In genomic region chr5:151189789-151190378, GRCm38 (mm10) we compare ENCODE assay signal across 8 mouse cellular contexts. TPM values are rescaled to one million over a fixed set of nuclear protein-coding genes. Genes with fewer than 3 reads are reported as not detected.
DNase-seq lines count a peak whose midpoint lies in the region; ATAC-seq and TF ChIP-seq lines count a peak whose summit lies in the region.

No protein-coding gene starts in this region.

- no peak for TF ChIP-seq CTCF in C2C12 (IDR thresholded peaks at IDR 0.05; ENCODE audit: control insufficient read depth, insufficient read depth, insufficient read length)

- 2% methylated on average over 27 of the region's 27 CpGs for WGBS in forebrain, embryonic 13.5 days
- 1% methylated on average over 27 of the region's 27 CpGs for WGBS in lung, embryonic 15.5 days

- H3K27me3 ChIP-seq in C2C12 (ENCODE audit: control insufficient read depth, insufficient read depth, insufficient read length), result no peaks in the 10 kb centered on the region
- H3K27me3 ChIP-seq in forebrain, embryonic 13.5 days, result 0 out of 2 replicates have a peak, but pooled peaks cover 3% of the 10 kb centered on the region
- no peaks in the 10 kb centered on the region for H3K27me3 ChIP-seq in lung, embryonic 15.5 days

- H3K4me3 ChIP-seq in C2C12 (ENCODE audit: insufficient read depth, poor library complexity, severe bottlenecking), result peak overlapping the region; percentile 50
- H3K4me3 ChIP-seq in forebrain, embryonic 13.5 days, result peak overlapping the region; percentile 54
- H3K4me3 ChIP-seq in lung, embryonic 15.5 days, result peak overlapping the region; percentile 71

- H3ac ChIP-seq in C2C12 (ENCODE audit: control insufficient read depth, insufficient read length, low read depth), result peak overlapping the region; percentile 70

- H3K4me2 ChIP-seq in forebrain, embryonic 13.5 days, result peak overlapping the region; percentile 89
- H3K4me2 ChIP-seq in lung, embryonic 15.5 days, result peak overlapping the region; percentile 81

- H3K9ac ChIP-seq in forebrain, embryonic 13.5 days, result peak overlapping the region; percentile 63
- H3K9ac ChIP-seq in lung, embryonic 15.5 days, result peak overlapping the region; percentile 64

- peak; percentile 96 for ATAC-seq in forebrain, embryonic 13.5 days
- ATAC-seq in lung, embryonic 15.5 days (ENCODE audit: borderline replicate concordance, extremely low read depth, low FRiP score, low TSS enrichment), result peak; percentile 90

- H3K79me3 ChIP-seq in C2C12 (ENCODE audit: low read depth), result peaks cover 41% of the 10 kb centered on the region

- H3K36me3 ChIP-seq in C2C12 (ENCODE audit: control insufficient read depth, insufficient read depth), result no peaks in the 10 kb centered on the region
- H3K36me3 ChIP-seq in forebrain, embryonic 13.5 days (ENCODE audit: poor library complexity, severe bottlenecking), result no peaks in the 10 kb centered on the region
- H3K36me3 ChIP-seq in lung, embryonic 15.5 days, result no peaks in the 10 kb centered on the region

- peaks cover 51% of the 10 kb centered on the region for H3K79me2 ChIP-seq in C2C12 (ENCODE audit: control insufficient read depth, insufficient read depth)

- peaks cover 8% of the 10 kb centered on the region; the same call in 1 of the 2 replicates for H3K4me1 ChIP-seq in forebrain, embryonic 13.5 days
- peaks cover 25% of the 10 kb centered on the region for H3K4me1 ChIP-seq in lung, embryonic 15.5 days

- intact Hi-C loops in heart, postnatal 25 days (cut with DNase I), result loop anchor here (5.0 kb wide), 3 partner anchors 123 to 177 kb away; no protein-coding TSS in a partner anchor

- no peaks in the 10 kb centered on the region for H3K9me3 ChIP-seq in forebrain, embryonic 13.5 days (replicated peaks)
- H3K9me3 ChIP-seq in lung, embryonic 15.5 days, result no peaks in the 10 kb centered on the region

- no peak overlapping the region for H3K27ac ChIP-seq in forebrain, embryonic 13.5 days
- peak overlapping the region; percentile 77 for H3K27ac ChIP-seq in lung, embryonic 15.5 days

- peak; percentile 79 for DNase-seq in adrenal gland, postnatal 14 days
- peak; percentile 68 for DNase-seq in heart, postnatal 25 days (ENCODE audit: low spot score)
- DNase-seq in kidney, postnatal 4 days, result peak; percentile 72 to 84
- peak; percentile 59 for DNase-seq in ovary, adult 18-20 months (ENCODE audit: low spot score)
- peak; percentile 47 to 71 for DNase-seq in urinary bladder, postnatal 4 days (ENCODE audit: low spot score in 2 of 2)

TF ChIP-seq in C2C12, 6 proteins besides CTCF, POLR2A, EP300 and RAD21:
- TF ChIP-seq FOSL1 (IDR thresholded peaks at IDR 0.05; ENCODE audit: insufficient read depth, low read length, poor library complexity, severe bottlenecking) (no peak), MYOD1 (IDR thresholded peaks at IDR 0.05; ENCODE audit: control insufficient read depth, insufficient read length, low read depth) (peak; percentile 48), MAX (IDR thresholded peaks at IDR 0.05) (peak; percentile 57), CEBPB (IDR thresholded peaks at IDR 0.05; ENCODE audit: low read depth) (no peak), MYOG (IDR thresholded peaks at IDR 0.05; ENCODE audit: control insufficient read depth, extremely low read depth, insufficient read length) (no peak), USF1 (IDR thresholded peaks at IDR 0.05; ENCODE audit: low read depth) (peak; percentile 97)

RNA-seq across cellular contexts. Expression of gene Stard13, which starts 43.8 kb away (rescaled TPM):
- polyA plus RNA-seq in C2C12 (2012; fragmentation: generic; extraction: Trizol), result 6.6 TPM
- total RNA-seq in adrenal gland, postnatal 14 days (2021), result 23.9 and 27.8 TPM in 2 replicates
- polyA plus RNA-seq in forebrain, embryonic 13.5 days (2015; fragmentation: Nextera tagmentation; extraction: Ambion mirVana), result 2.4 and 4.2 TPM in 2 replicates
- total RNA-seq in heart, postnatal 25 days (2021), result 10 to 100 TPM; 18.4 to 22.4 TPM
- polyA plus RNA-seq in lung, embryonic 15.5 days (2015; fragmentation: Nextera tagmentation; extraction: Ambion mirVana), result 16.4 and 18.0 TPM in 2 replicates
